Mouse (Mus musculus): Measurements from ENCODE around the gene Krtap4-9. TPM values are rescaled to one million over a fixed set of nuclear protein-coding genes. Genes with fewer than 3 reads are reported as not detected.
A peak's percentile ranks its signal among the peaks of the same experiment; 100 is the strongest.
"Not testable (repeated sequence)": the region's sequence is repeated elsewhere in the genome, so short reads cannot be mapped to it uniquely, and the experiment has no call there.

Krtap4-9 gene
- polyA plus RNA-seq (2016; fragmentation: Nextera tagmentation; extraction: Ambion mirVana), result not detected in 2 replicates

DNA sequence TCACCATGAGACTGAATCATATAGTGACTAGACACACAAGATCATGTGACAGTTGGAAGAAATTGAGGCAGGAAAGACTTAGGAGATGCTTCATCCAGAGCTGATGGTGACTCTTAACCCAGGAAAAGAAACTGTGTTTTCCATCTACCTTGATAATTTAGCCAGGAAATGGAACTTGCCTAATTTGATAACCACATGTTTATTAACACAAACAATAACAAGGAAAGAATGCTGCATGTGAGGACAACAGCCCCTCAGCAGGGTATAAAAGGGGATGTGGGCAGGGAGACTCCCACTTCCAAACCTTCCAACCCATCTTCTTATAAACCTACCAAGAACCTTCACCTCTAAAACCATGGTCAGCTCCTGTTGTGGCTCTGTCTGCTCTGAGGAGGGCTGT, at the start of gene Krtap4-9:
Krtap4-9 (plus strand) TSS at position 301 of the 400 bp plus-strand sequence.
- not testable (repeated sequence) for H3K4me1 ChIP-seq; H3K27me3 ChIP-seq; H3K4me2 ChIP-seq (replicated peaks); ATAC-seq (ENCODE audit: low FRiP score, low read depth); H3K9me3 ChIP-seq; H3K27ac ChIP-seq (replicated peaks); H3K9ac ChIP-seq (replicated peaks); H3K36me3 ChIP-seq; H3K4me3 ChIP-seq

DNA sequence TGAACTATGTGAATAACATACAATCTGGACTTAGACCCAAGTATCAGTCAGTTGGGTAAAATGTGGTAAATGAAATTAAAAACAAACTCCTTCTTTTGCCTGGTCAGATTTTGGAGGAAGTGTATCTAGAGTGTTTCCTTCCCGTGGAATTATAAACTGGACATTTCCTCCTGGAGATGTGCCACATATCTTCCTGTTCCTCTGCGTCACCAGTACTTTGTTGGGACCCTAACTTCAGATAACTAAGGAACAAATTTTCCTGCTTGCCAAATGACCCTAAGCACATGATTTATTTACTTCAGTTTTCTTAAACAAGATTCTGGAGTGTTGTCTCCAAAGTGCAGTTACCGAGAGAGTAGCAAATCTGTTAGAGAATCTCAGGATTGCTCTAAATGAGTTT, 41.0 kb upstream of the Krtap4-9 start:
- no peak for ATAC-seq (ENCODE audit: low FRiP score, low read depth)
- no peaks in the 10 kb centered on the region for H3K4me1 ChIP-seq
- no peak overlapping the region for H3K4me2 ChIP-seq (replicated peaks)
- H3K9ac ChIP-seq (replicated peaks), result no peak overlapping the region
- no peaks in the 10 kb centered on the region for H3K27me3 ChIP-seq
- H3K36me3 ChIP-seq, result no peaks in the 10 kb centered on the region
- 91% methylated on average over 3 of the region's 3 CpGs for WGBS
- no peak overlapping the region for H3K4me3 ChIP-seq
- H3K9me3 ChIP-seq, result no peaks in the 10 kb centered on the region
- H3K27ac ChIP-seq (replicated peaks), result no peak overlapping the region

DNA sequence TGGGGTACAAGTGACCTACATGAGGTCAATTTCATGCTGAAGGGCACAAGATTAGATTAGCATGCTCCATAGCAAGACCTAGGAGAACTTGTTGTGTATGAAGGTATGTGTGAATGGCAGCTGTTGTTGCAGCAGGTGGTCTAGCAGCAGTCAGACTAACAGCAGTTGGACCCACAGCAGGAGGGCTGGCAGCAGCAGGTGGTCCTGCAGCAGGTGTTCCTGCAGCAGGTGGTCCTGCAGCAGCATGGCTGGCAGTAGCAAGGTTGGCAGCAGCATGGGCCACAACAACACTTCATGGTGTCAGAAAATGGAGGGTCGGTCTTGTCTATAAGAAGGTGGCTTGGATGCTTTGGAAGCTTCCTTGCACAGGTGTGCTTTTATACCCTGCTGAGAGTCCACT, 26.1 kb upstream of the Krtap4-9 start:
- Histone ChIP-seq H3K9me3 (no peaks in the 10 kb centered on the region), H3K27me3 (no peaks in the 10 kb centered on the region), H3K4me1 (no peaks in the 10 kb centered on the region), H3K36me3 (no peaks in the 10 kb centered on the region), H3K27ac (replicated peaks) (no peak overlapping the region), H3K4me2 (replicated peaks) (no peak overlapping the region), H3K9ac (replicated peaks) (no peak overlapping the region), H3K4me3 (no peak overlapping the region)
- WGBS, result 88% methylated on average over 1 of the region's 1 CpGs
- no peak for ATAC-seq (ENCODE audit: low FRiP score, low read depth)

DNA sequence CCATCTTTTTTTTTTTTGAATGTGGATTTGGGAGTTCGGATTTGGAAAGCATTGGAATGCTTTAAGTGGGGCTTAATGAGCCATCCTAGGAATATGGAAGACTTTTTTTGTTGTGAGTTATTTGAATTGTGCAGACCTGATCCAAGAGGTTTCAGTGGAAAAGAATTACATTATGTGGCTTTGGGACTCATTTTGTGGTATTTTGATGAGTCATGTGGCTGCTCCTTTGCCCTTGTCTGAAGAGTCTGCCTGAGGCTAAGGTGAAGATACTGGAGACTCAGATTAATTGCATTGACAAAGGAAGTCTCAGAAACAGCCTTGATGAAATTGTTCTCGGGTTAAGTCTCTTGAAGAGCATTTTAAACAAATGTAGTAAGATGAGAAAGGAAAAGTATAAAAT, 16.6 kb upstream of the Krtap4-9 start:
- 74% methylated on average over 2 of the region's 2 CpGs for WGBS
- Histone ChIP-seq H3K9ac (replicated peaks) (no peak overlapping the region), H3K4me3 (no peak overlapping the region), H3K27me3 (no peaks in the 10 kb centered on the region), H3K4me1 (no peaks in the 10 kb centered on the region), H3K9me3 (no peaks in the 10 kb centered on the region), H3K4me2 (replicated peaks) (no peak overlapping the region), H3K36me3 (no peaks in the 10 kb centered on the region), H3K27ac (replicated peaks) (no peak overlapping the region)
- no peak for ATAC-seq (ENCODE audit: low FRiP score, low read depth)

DNA sequence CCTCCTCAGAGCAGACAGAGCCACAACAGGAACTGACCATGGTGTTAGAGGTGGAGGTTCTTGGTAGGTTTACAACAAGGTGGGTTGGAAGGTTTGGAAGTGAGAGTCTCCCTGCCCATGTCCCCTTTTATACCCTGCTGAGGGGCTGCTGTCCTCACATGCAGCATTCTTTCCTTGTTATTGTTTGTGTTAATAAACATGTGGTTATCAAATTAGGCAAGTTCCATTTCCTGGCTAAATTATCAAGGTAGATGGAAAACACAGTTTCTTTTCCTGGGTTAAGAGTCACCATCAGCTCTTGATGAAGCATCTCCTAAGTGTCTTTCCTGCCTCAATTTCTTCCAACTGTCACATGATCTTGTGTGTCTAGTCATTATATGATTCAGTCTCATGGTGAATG, 12.2 kb upstream of the Krtap4-9 start, which contains the start of gene Gm11595:
Gm11595 (minus strand) TSS at position 101 of the 400 bp plus-strand sequence.
- H3K27me3 ChIP-seq; ATAC-seq (ENCODE audit: low FRiP score, low read depth): not testable (repeated sequence)

DNA sequence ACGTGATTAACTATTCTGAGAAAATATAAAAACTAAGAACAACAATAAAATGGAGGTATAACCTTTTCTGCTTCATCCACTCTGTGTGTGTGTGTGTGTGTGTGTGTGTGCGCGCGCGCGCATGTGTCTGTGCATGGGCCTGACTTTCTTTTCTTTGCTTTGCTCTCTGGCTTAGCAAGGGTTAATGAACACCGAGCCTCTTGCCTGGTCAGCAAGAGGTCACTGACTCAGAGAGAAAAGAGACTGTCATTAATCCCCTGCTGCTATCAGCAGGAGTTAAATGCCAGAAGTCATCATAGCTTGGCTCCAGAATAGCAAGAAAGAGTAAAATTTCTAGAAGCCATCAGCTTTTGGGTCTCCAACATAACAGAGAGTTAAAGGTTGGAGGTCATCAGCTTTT, 6.6 kb upstream of the Krtap4-9 start:
- no peak overlapping the region for H3K4me2 ChIP-seq (replicated peaks)
- H3K9ac ChIP-seq (replicated peaks), result no peak overlapping the region
- no peak overlapping the region for H3K27ac ChIP-seq (replicated peaks)
- no peak overlapping the region for H3K4me3 ChIP-seq
- 55% methylated on average over 7 of the region's 7 CpGs for WGBS
- H3K9me3 ChIP-seq, result no peaks in the 10 kb centered on the region
- H3K4me1 ChIP-seq, result peaks cover 4% of the 10 kb centered on the region; the same call in 1 of the 2 replicates
- no peaks in the 10 kb centered on the region for H3K27me3 ChIP-seq
- no peak for ATAC-seq (ENCODE audit: low FRiP score, low read depth)
- H3K36me3 ChIP-seq, result no peaks in the 10 kb centered on the region

More for the DNA sequence above, 12.2 kb upstream of the Krtap4-9 start, which contains the start of gene Gm11595:
- H3K4me1 ChIP-seq; H3K9ac ChIP-seq (replicated peaks); H3K9me3 ChIP-seq; H3K4me3 ChIP-seq; H3K4me2 ChIP-seq (replicated peaks); H3K36me3 ChIP-seq: not testable (repeated sequence)
- H3K27ac ChIP-seq (replicated peaks), result peak within 1 kb of the TSS; percentile 49; the same call in 1 of the 2 replicates

DNA sequence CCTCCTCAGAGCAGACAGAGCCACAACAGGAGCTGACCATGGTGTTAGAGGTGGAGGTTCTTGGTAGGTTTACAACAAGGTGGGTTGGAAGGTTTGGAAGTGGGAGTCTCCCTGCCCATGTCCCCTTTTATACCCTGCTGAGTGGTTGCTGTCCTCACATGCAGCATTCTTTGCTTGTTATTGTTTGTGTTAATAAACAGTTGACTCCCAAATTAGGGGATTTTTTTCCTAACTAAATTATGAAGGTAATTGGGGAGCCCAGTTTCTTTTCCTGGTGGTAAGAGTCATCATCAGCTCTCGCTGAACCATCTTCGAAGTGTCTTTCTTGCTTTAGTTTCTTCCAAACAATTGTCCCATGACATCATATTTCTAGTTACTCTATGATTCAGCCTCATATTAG, 4.4 kb upstream of the Krtap4-9 start, which contains the start of gene Krtap4-8:
Krtap4-8 (minus strand) TSS at position 101 of the 400 bp plus-strand sequence.
- ATAC-seq (ENCODE audit: low FRiP score, low read depth), result no peak
- H3K36me3 ChIP-seq, result no peaks in the 10 kb centered on the region
- no peak within 1 kb of the TSS; the same call in 1 of the 2 replicates for H3K27ac ChIP-seq (replicated peaks)
- H3K9ac ChIP-seq (replicated peaks), result no peak within 1 kb of the TSS
- H3K4me3 ChIP-seq, result no peak within 1 kb of the TSS
- peaks cover 4% of the 10 kb centered on the region; the same call in 1 of the 2 replicates for H3K4me1 ChIP-seq
- 91% methylated on average over 2 of the region's 2 CpGs for WGBS
- H3K9me3 ChIP-seq, result no peaks in the 10 kb centered on the region
- H3K27me3 ChIP-seq, result no peaks in the 10 kb centered on the region
- H3K4me2 ChIP-seq (replicated peaks), result no peak within 1 kb of the TSS

DNA sequence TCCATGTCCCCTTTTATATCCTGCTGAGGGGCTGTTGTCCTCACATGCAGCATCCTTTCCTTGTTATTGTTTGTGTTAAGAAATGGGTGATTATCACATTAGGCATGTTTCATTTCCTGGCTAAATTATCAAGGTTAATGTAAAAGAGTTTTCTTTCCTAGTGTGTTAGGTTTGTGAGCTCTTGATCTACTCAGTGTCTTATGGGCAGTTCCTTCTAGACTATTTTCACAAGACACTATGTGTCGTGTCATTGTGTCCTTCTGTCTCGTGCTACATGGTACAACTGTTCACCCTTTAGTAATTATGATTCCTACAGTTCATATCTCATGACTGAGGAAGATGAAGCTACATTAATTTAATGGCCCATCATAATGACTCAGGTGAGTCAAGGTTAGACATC, 8.4 kb downstream of the Krtap4-9 start, which contains the start of gene Gm11596:
Gm11596 (minus strand) TSS at position 101 of the 400 bp plus-strand sequence.
- no peak within 1 kb of the TSS for H3K9ac ChIP-seq (replicated peaks)
- H3K4me2 ChIP-seq (replicated peaks), result no peak within 1 kb of the TSS
- H3K4me1 ChIP-seq, result no peaks in the 10 kb centered on the region
- ATAC-seq (ENCODE audit: low FRiP score, low read depth), result no peak
- H3K27me3 ChIP-seq, result no peaks in the 10 kb centered on the region
- H3K36me3 ChIP-seq, result no peaks in the 10 kb centered on the region
- 78% methylated on average over 2 of the region's 2 CpGs for WGBS
- H3K9me3 ChIP-seq, result no peaks in the 10 kb centered on the region
- H3K4me3 ChIP-seq, result no peak within 1 kb of the TSS
- no peak within 1 kb of the TSS for H3K27ac ChIP-seq (replicated peaks)

DNA sequence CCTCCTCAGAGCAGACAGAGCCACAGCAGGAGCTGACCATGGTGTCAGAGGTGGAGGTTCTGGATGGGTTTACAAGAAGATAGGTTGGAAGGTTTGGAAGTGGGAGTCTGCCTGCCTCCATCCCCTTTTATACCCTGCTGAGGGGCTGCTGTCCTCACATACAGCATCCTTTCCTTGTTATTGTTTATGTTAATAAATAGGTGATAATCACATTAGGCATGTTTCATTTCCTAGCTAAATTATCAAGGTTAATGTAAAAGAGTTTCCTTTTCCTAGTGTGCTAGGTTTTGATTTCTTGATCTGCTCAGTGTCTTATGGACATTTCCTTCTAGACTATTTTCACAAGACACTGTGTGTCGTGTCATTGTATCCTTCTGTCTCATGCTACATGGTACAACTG, 13.8 kb downstream of the Krtap4-9 start, which contains the start of gene Gm11569:
Gm11569 (minus strand) TSS at position 101 of the 400 bp plus-strand sequence.
- not testable (repeated sequence) for H3K9ac ChIP-seq (replicated peaks); H3K4me1 ChIP-seq; H3K9me3 ChIP-seq; H3K36me3 ChIP-seq; ATAC-seq (ENCODE audit: low FRiP score, low read depth); H3K27ac ChIP-seq (replicated peaks); H3K4me3 ChIP-seq; H3K4me2 ChIP-seq (replicated peaks); H3K27me3 ChIP-seq
- WGBS, result no CpG with 5 or more reads among the region's 1 CpGs

DNA sequence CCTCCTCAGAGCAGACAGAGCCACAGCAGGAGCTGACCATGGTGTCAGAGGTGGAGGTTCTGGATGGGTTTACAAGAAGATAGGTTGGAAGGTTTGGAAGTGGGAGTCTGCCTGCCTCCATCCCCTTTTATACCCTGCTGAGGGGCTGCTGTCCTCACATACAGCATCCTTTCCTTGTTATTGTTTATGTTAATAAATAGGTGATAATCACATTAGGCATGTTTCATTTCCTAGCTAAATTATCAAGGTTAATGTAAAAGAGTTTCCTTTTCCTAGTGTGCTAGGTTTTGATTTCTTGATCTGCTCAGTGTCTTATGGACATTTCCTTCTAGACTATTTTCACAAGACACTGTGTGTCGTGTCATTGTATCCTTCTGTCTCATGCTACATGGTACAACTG, 19.3 kb downstream of the Krtap4-9 start, which contains the start of gene Gm11554:
Gm11554 (minus strand) TSS at position 101 of the 400 bp plus-strand sequence.
- no CpG with 5 or more reads among the region's 1 CpGs for WGBS
- not testable (repeated sequence) for H3K27ac ChIP-seq (replicated peaks); H3K36me3 ChIP-seq; H3K9me3 ChIP-seq; H3K4me3 ChIP-seq; H3K9ac ChIP-seq (replicated peaks); H3K27me3 ChIP-seq; H3K4me2 ChIP-seq (replicated peaks); H3K4me1 ChIP-seq; ATAC-seq (ENCODE audit: low FRiP score, low read depth)

DNA sequence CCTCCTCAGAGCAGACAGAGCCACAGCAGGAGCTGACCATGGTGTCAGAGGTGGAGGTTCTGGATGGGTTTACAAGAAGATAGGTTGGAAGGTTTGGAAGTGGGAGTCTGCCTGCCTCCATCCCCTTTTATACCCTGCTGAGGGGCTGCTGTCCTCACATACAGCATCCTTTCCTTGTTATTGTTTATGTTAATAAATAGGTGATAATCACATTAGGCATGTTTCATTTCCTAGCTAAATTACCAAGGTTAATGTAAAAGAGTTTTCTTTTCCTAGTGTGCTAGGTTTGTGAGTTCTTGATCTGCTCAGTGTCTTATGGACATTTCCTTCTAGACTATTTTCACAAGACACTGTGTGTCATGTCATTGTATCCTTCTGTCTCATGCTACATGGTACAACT, 24.8 kb downstream of the Krtap4-9 start, which contains the start of gene Krtap4-13:
Krtap4-13 (minus strand) TSS at position 101 of the 400 bp plus-strand sequence.
- H3K27me3 ChIP-seq; H3K4me2 ChIP-seq (replicated peaks); H3K9ac ChIP-seq (replicated peaks); H3K4me1 ChIP-seq; H3K9me3 ChIP-seq; ATAC-seq (ENCODE audit: low FRiP score, low read depth); H3K27ac ChIP-seq (replicated peaks); H3K36me3 ChIP-seq; H3K4me3 ChIP-seq: not testable (repeated sequence)

DNA sequence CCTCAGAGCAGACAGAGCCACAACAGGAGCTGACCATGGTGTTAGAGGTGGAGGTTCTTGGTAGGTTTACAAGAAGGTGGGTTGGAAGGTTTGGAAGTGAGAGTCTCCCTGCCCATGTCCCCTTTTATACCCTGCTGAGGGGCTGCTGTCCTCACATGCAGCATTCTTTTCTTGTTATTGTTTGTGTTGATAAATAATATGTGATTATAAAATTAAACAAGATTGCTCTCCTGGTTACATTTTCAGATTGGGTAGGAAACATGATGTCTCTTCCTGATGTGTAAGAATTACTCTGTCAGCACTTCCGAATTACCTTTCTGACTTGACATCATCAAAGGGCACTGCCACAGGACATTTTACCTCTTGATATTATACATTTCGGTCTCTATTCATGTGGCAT, 30.6 kb downstream of the Krtap4-9 start, which contains the start of gene Gm11564:
Gm11564 (minus strand) TSS at position 101 of the 400 bp plus-strand sequence.
- not testable (repeated sequence) for H3K4me1 ChIP-seq; H3K9me3 ChIP-seq; H3K9ac ChIP-seq (replicated peaks); H3K4me2 ChIP-seq (replicated peaks); H3K36me3 ChIP-seq; H3K27me3 ChIP-seq; H3K4me3 ChIP-seq; ATAC-seq (ENCODE audit: low FRiP score, low read depth)
- H3K27ac ChIP-seq (replicated peaks), result 0 out of 2 replicates have a peak within 1 kb of the TSS, but pooled peaks have one; percentile 1
- WGBS, result 90% methylated on average over 2 of the region's 2 CpGs

All from midbrain, embryonic 12.5 days (tissue).